Comparison of ENCODE assay signal across 7 mouse cellular contexts in the genomic region with DNA sequence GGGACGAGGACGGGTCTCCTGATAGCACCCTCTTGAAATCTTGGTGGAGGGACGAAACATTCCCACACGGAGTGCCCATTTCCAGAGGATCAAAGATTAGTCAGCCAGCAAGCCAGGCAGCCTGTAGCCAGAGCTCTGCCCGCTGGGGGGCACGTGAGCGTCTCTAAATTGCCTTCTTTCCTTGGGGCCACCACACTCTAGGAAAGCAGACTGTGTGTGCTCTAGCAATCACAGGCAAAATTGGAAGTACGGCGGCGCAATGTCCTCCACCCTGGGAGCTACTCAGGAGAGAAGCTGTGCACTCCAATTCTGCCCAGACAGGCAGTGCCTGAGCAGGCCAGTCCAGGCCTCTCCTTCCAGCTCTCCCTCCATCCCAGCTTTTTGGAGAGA.
DNase-seq lines count a peak whose midpoint lies in the region; ATAC-seq lines count a peak whose summit lies in the region.

No protein-coding gene starts in this region.

- H3K9me3 ChIP-seq in neural tube, embryonic 11.5 days (ENCODE audit: control insufficient read depth, low read length) = no peaks in the 10 kb centered on the region
- H3K9me3 ChIP-seq in embryonic facial prominence, embryonic 14.5 days (ENCODE audit: control insufficient read depth, low read length) = no peaks in the 10 kb centered on the region
- H3K9me3 ChIP-seq in intestine, embryonic 14.5 days (ENCODE audit: control insufficient read depth, low read length) = no peaks in the 10 kb centered on the region
- H3K9me3 ChIP-seq in neural tube, embryonic 14.5 days (ENCODE audit: control insufficient read depth, low read length) = no peaks in the 10 kb centered on the region

- H3K36me3 ChIP-seq in neural tube, embryonic 11.5 days (ENCODE audit: control insufficient read depth, insufficient read depth, low read length) = no peaks in the 10 kb centered on the region
- no peaks in the 10 kb centered on the region for H3K36me3 ChIP-seq in embryonic facial prominence, embryonic 14.5 days (ENCODE audit: control insufficient read depth, insufficient read depth, low read length)
- H3K36me3 ChIP-seq in intestine, embryonic 14.5 days (ENCODE audit: control insufficient read depth, insufficient read depth, low read length) = no peaks in the 10 kb centered on the region
- no peaks in the 10 kb centered on the region for H3K36me3 ChIP-seq in neural tube, embryonic 14.5 days (ENCODE audit: control insufficient read depth, insufficient read depth, low read length)

- no peak for ATAC-seq in neural tube, embryonic 11.5 days (ENCODE audit: insufficient read depth, low FRiP score, low TSS enrichment)
- no peak for ATAC-seq in embryonic facial prominence, embryonic 14.5 days (ENCODE audit: low read depth)
- ATAC-seq in intestine, embryonic 14.5 days (replicated peaks; ENCODE audit: low FRiP score, low TSS enrichment, low read depth) = no peak
- ATAC-seq in neural tube, embryonic 14.5 days (ENCODE audit: low read depth) = no peak; the same call in 1 of the 2 replicates

- 53% methylated on average over 10 of the region's 10 CpGs for WGBS in neural tube, embryonic 11.5 days
- 59% methylated on average over 8 of the region's 10 CpGs for WGBS in embryonic facial prominence, embryonic 14.5 days
- 77% methylated on average over 10 of the region's 10 CpGs for WGBS in intestine, embryonic 14.5 days
- 40% methylated on average over 10 of the region's 10 CpGs for WGBS in neural tube, embryonic 14.5 days

- peaks cover 28% of the 10 kb centered on the region for H3K4me1 ChIP-seq in neural tube, embryonic 11.5 days (ENCODE audit: control insufficient read depth, insufficient read depth, low read length)
- H3K4me1 ChIP-seq in embryonic facial prominence, embryonic 14.5 days (ENCODE audit: control insufficient read depth, insufficient read depth, low read length) = peaks cover 36% of the 10 kb centered on the region
- H3K4me1 ChIP-seq in intestine, embryonic 14.5 days (replicated peaks; ENCODE audit: control insufficient read depth, insufficient read depth, low read length) = peaks cover 17% of the 10 kb centered on the region
- peaks cover 48% of the 10 kb centered on the region for H3K4me1 ChIP-seq in neural tube, embryonic 14.5 days (ENCODE audit: control insufficient read depth, insufficient read depth, low read length)

- H3K27me3 ChIP-seq in neural tube, embryonic 11.5 days (ENCODE audit: control insufficient read depth, insufficient read depth, low read length) = no peaks in the 10 kb centered on the region
- H3K27me3 ChIP-seq in embryonic facial prominence, embryonic 14.5 days (replicated peaks; ENCODE audit: control insufficient read depth, insufficient read depth, low read length) = no peaks in the 10 kb centered on the region
- H3K27me3 ChIP-seq in intestine, embryonic 14.5 days (replicated peaks; ENCODE audit: control insufficient read depth, insufficient read depth, low read length) = no peaks in the 10 kb centered on the region
- H3K27me3 ChIP-seq in neural tube, embryonic 14.5 days (ENCODE audit: control insufficient read depth, insufficient read depth, low read length) = no peaks in the 10 kb centered on the region

- H3K4me2 ChIP-seq in neural tube, embryonic 11.5 days (ENCODE audit: low read depth) = peak overlapping the region; percentile 35
- peak overlapping the region; percentile 49 for H3K4me2 ChIP-seq in embryonic facial prominence, embryonic 14.5 days (ENCODE audit: low read depth, low read length)
- 0 out of 2 replicates have a peak overlapping the region, but pooled peaks have one; percentile 28 for H3K4me2 ChIP-seq in intestine, embryonic 14.5 days (ENCODE audit: low read length)
- peak overlapping the region; percentile 56 for H3K4me2 ChIP-seq in neural tube, embryonic 14.5 days (ENCODE audit: low read depth, low read length)

- no peak for DNase-seq in neural tube, embryonic 11.5 days (ENCODE audit: low spot score)
- no peak for DNase-seq in neural tube, embryonic 10.5 days (ENCODE audit: extremely low spot score, low spot score)
- DNase-seq in embryonic facial prominence, embryonic 14.5 days (ENCODE audit: low spot score) = no peak
- no peak for DNase-seq in intestine, embryonic 14.5 days (ENCODE audit: low spot score)
- DNase-seq in kidney, postnatal 4 days = no peak
- DNase-seq in testis, postnatal 14 days (ENCODE audit: low spot score) = no peak

- H3K4me3 ChIP-seq in neural tube, embryonic 11.5 days (ENCODE audit: low read depth, low read length) = no peak overlapping the region
- peak overlapping the region; percentile 18; the same call in 1 of the 2 replicates for H3K4me3 ChIP-seq in embryonic facial prominence, embryonic 14.5 days (ENCODE audit: low read depth, low read length)
- no peak overlapping the region for H3K4me3 ChIP-seq in intestine, embryonic 14.5 days (ENCODE audit: low read depth, low read length)
- H3K4me3 ChIP-seq in neural tube, embryonic 14.5 days (ENCODE audit: low read depth, low read length) = peak overlapping the region; percentile 26

- no peak overlapping the region for H3K9ac ChIP-seq in neural tube, embryonic 11.5 days (ENCODE audit: low read length)
- H3K9ac ChIP-seq in embryonic facial prominence, embryonic 14.5 days (ENCODE audit: low read depth, low read length) = peak overlapping the region; percentile 46; the same call in 1 of the 2 replicates
- H3K9ac ChIP-seq in intestine, embryonic 14.5 days (ENCODE audit: low read length) = no peak overlapping the region
- peak overlapping the region; percentile 22; the same call in 1 of the 2 replicates for H3K9ac ChIP-seq in neural tube, embryonic 14.5 days (replicated peaks; ENCODE audit: low read depth, low read length)

- H3K27ac ChIP-seq in neural tube, embryonic 11.5 days (ENCODE audit: low read depth, low read length) = no peak overlapping the region
- H3K27ac ChIP-seq in embryonic facial prominence, embryonic 14.5 days (replicated peaks; ENCODE audit: low read depth, low read length) = no peak overlapping the region
- H3K27ac ChIP-seq in intestine, embryonic 14.5 days (ENCODE audit: low read depth) = no peak overlapping the region
- H3K27ac ChIP-seq in neural tube, embryonic 14.5 days (ENCODE audit: low read depth, low read length) = peak overlapping the region; percentile 85

Comparison
In these comparisons a context has a peak if more than half of its experiments do, and no peak if none do; other contexts are left out.
1. H3K4me3 ChIP-seq: peak in embryonic facial prominence, embryonic 14.5 days (single experiment) and neural tube, embryonic 14.5 days (single experiment); none in neural tube, embryonic 11.5 days (single experiment) and intestine, embryonic 14.5 days (single experiment).
2. H3K9ac ChIP-seq: peak in embryonic facial prominence, embryonic 14.5 days (single experiment) and neural tube, embryonic 14.5 days (single experiment); none in neural tube, embryonic 11.5 days (single experiment) and intestine, embryonic 14.5 days (single experiment).
3. Peak in every context shown above with its lines, with median percentiles within 50 percentile points of each other: H3K4me2 ChIP-seq.